Mouse (Mus musculus) cerebellum, adult 2 months (tissue): ENCODE measurements around the gene Shld2.

ENCODE experiments used
- CTCF ChIP-seq: fragments of 200-500 bp; IDR thresholded peaks from 2 replicates; pipeline ENCODE4 v1.5.1; 2011; ENCODE audit warnings: low read depth, mild to moderate bottlenecking, control low read depth, low read length, moderate library complexity, borderline replicate concordance; ENCODE audit not compliant: insufficient read depth
- POLR2A ChIP-seq: fragments of 200-500 bp; IDR thresholded peaks from 2 replicates; pipeline ENCODE4 v1.6.1; 2011; ENCODE audit warnings: low read length, control low read depth, borderline replicate concordance; ENCODE audit not compliant: insufficient read depth

- no peak for TF ChIP-seq CTCF
- TF ChIP-seq POLR2A: no peak
These were observed 108.9 kb downstream of the Shld2 start, which contains the start of gene Gprin2 for GRCm38 (mm10) chr14:34201231-34202035.
